Mouse (Mus musculus) left cerebral cortex, postnatal 4 days (tissue): Measurements from ENCODE around the gene Ubap1. TPM values are rescaled to one million over a fixed set of nuclear protein-coding genes. Genes with fewer than 3 reads are reported as not detected.

ENCODE experiments used
- DNase-seq: peaks from one replicate; pipeline ENCODE4 v3.0.0-alpha.2; 2022
- intact Hi-C: fragments of 180-260 bp; cut with DNase I; formaldehyde crosslinking; loops from one replicate; pipeline ENCODE4 v1.15.1; 2025
- total RNA-seq, 2 experiments: library from RNA; stranded (reverse); gene quantifications; 2 replicates each; pipeline ENCODE4 v1.2.3; 2021

Ubap1 gene
- 10 to 100 TPM; 33.5 to 43.3 TPM for total RNA-seq

- peak; percentile 97 for DNase-seq
- intact Hi-C loops: no loop called here
These were observed at the start of gene Ubap1 for GRCm38 (mm10) chr4:41348584-41349198. Gene Ubap1, plus strand, starts transcription at chr4:41348996.

- peak; percentile 9 for DNase-seq
- intact Hi-C loops: no loop called here
These were observed 45.1 kb upstream of the Ubap1 start for GRCm38 (mm10) chr4:41303671-41304070.

GRCm38 (mm10) chr4:41304302-41304701, 44.5 kb upstream of the Ubap1 start:
- intact Hi-C loops: no loop called here
- no peak for DNase-seq

GRCm38 (mm10) chr4:41307406-41307805, 41.4 kb upstream of the Ubap1 start:
- DNase-seq: no peak

GRCm38 (mm10) chr4:41310567-41311563, 37.9 kb upstream of the Ubap1 start:
- intact Hi-C loops: loop anchor here (10.0 kb wide), 1 partner anchor 84 kb away; no protein-coding TSS in a partner anchor
- DNase-seq: no peak

More at GRCm38 (mm10) chr4:41307406-41307805, 41.4 kb upstream of the Ubap1 start:
- intact Hi-C loops: no loop called here

GRCm38 (mm10) chr4:41313722-41314121, 35.1 kb upstream of the Ubap1 start:
- intact Hi-C loops: loop anchor here (10.0 kb wide), 1 partner anchor 81 kb away; no protein-coding TSS in a partner anchor
- DNase-seq: no peak

- intact Hi-C loops: loop anchor here (10.0 kb wide), 1 partner anchor 80 kb away; no protein-coding TSS in a partner anchor
- DNase-seq: peak; percentile 96
These were observed 34.4 kb upstream of the Ubap1 start, which contains the start of gene Dcaf12 for GRCm38 (mm10) chr4:41314141-41315129. Gene Dcaf12, minus strand, starts transcription at chr4:41314889.

GRCm38 (mm10) chr4:41315173-41315572, 33.6 kb upstream of the Ubap1 start:
- no peak for DNase-seq
- intact Hi-C loops: loop anchor here (10.0 kb wide), 1 partner anchor 80 kb away; no protein-coding TSS in a partner anchor

GRCm38 (mm10) chr4:41318267-41318666, 30.5 kb upstream of the Ubap1 start:
- no peak for DNase-seq
- intact Hi-C loops: loop anchor here (10.0 kb wide), 1 partner anchor 77 kb away; no protein-coding TSS in a partner anchor

GRCm38 (mm10) chr4:41320971-41321370, 27.8 kb upstream of the Ubap1 start:
- intact Hi-C loops: no loop called here
- no peak for DNase-seq

GRCm38 (mm10) chr4:41326876-41327275, 21.9 kb upstream of the Ubap1 start:
- no peak for DNase-seq
- intact Hi-C loops: no loop called here

- intact Hi-C loops: no loop called here
- no peak for DNase-seq
These were observed 19.3 kb upstream of the Ubap1 start for GRCm38 (mm10) chr4:41329481-41329880.

GRCm38 (mm10) chr4:41331085-41331484, 17.7 kb upstream of the Ubap1 start:
- no peak for DNase-seq
- intact Hi-C loops: no loop called here

- no peak for DNase-seq
- intact Hi-C loops: no loop called here
These were observed 16.9 kb upstream of the Ubap1 start for GRCm38 (mm10) chr4:41331698-41332421.

- intact Hi-C loops: no loop called here
- DNase-seq: no peak
These were observed 12.2 kb upstream of the Ubap1 start for GRCm38 (mm10) chr4:41336546-41336945.

- DNase-seq: no peak
- intact Hi-C loops: no loop called here
These were observed 7.8 kb upstream of the Ubap1 start for GRCm38 (mm10) chr4:41340912-41341550.

- DNase-seq: no peak
- intact Hi-C loops: no loop called here
These were observed 2.8 kb upstream of the Ubap1 start for GRCm38 (mm10) chr4:41346011-41346410.

GRCm38 (mm10) chr4:41347839-41348238, 957 bp upstream of the Ubap1 start:
- intact Hi-C loops: no loop called here
- DNase-seq: no peak

- DNase-seq: no peak
- intact Hi-C loops: no loop called here
These were observed 399 bp downstream of the Ubap1 start for GRCm38 (mm10) chr4:41349199-41349591.
